Mouse (Mus musculus): ENCODE data around the gene Pus3. TPM values are rescaled to one million over a fixed set of nuclear protein-coding genes. Genes with fewer than 3 reads are reported as not detected.
"Not testable (repeated sequence)": the region's sequence is repeated elsewhere in the genome, so short reads cannot be mapped to it uniquely, and the experiment has no call there.

Pus3 gene
- total RNA-seq, 2 experiments from 2014 or later, result 9.2 to 10.3 TPM

- peak; percentile 56 for DNase-seq (ENCODE audit: low spot score)
These were observed 13.7 kb upstream of the Pus3 start for GRCm38 (mm10) chr9:35544666-35545065.

GRCm38 (mm10) chr9:35545704-35546103 lies 12.7 kb upstream of the Pus3 start:
- no peak for DNase-seq (ENCODE audit: low spot score)

- DNase-seq (ENCODE audit: low spot score), result no peak
These were observed 11.7 kb upstream of the Pus3 start for GRCm38 (mm10) chr9:35546745-35547144.

GRCm38 (mm10) chr9:35548455-35548854 lies 9.9 kb upstream of the Pus3 start:
- no peak for DNase-seq (ENCODE audit: low spot score)

- DNase-seq (ENCODE audit: low spot score), result no peak
These were observed 1.8 kb upstream of the Pus3 start for GRCm38 (mm10) chr9:35556494-35557102.

GRCm38 (mm10) chr9:35559009-35559890 lies 855 bp downstream of the Pus3 start:
- DNase-seq (ENCODE audit: low spot score), result peak; percentile 63

GRCm38 (mm10) chr9:35561076-35561475 lies 2.7 kb downstream of the Pus3 start:
- no peak for DNase-seq (ENCODE audit: low spot score)

- DNase-seq (ENCODE audit: low spot score), result no peak
These were observed 3.2 kb downstream of the Pus3 start for GRCm38 (mm10) chr9:35561583-35561982.

- DNase-seq (ENCODE audit: low spot score), result no peak
These were observed 6.3 kb downstream of the Pus3 start for GRCm38 (mm10) chr9:35564536-35565240.

- no peak for DNase-seq (ENCODE audit: low spot score)
These were observed 9.6 kb downstream of the Pus3 start for GRCm38 (mm10) chr9:35567995-35568394.

GRCm38 (mm10) chr9:35569571-35570534 lies 11.5 kb downstream of the Pus3 start, which contains the start of the genes Pate2 and Hyls1:
Pate2 (plus strand) TSS chr9:35570284.
Hyls1 (minus strand) TSS chr9:35570398.
- DNase-seq (ENCODE audit: low spot score), result peak; percentile 94

GRCm38 (mm10) chr9:35570663-35571062 lies 12.3 kb downstream of the Pus3 start:
- no peak for DNase-seq (ENCODE audit: low spot score)

- DNase-seq (ENCODE audit: low spot score), result no peak
These were observed 16.0 kb downstream of the Pus3 start for GRCm38 (mm10) chr9:35574416-35574815.

- DNase-seq (ENCODE audit: low spot score), result no peak
These were observed 29.3 kb downstream of the Pus3 start for GRCm38 (mm10) chr9:35587674-35588073.

- DNase-seq (ENCODE audit: low spot score), result no peak
These were observed 34.5 kb downstream of the Pus3 start for GRCm38 (mm10) chr9:35592903-35593302.

- DNase-seq (ENCODE audit: low spot score), result no peak
These were observed 49.4 kb downstream of the Pus3 start for GRCm38 (mm10) chr9:35607647-35608405.

GRCm38 (mm10) chr9:35611841-35612240 lies 53.4 kb downstream of the Pus3 start, which contains the start of gene Pate4:
Pate4 (minus strand) TSS chr9:35611941.
- DNase-seq (ENCODE audit: low spot score), result no peak

- no peak for DNase-seq (ENCODE audit: low spot score)
These were observed 55.6 kb downstream of the Pus3 start for GRCm38 (mm10) chr9:35614005-35614404.

- DNase-seq (ENCODE audit: low spot score), result not testable (repeated sequence)
These were observed 58.4 kb downstream of the Pus3 start for GRCm38 (mm10) chr9:35616784-35617183.

All from gastrocnemius, adult 18-20 months (tissue).